Mouse (Mus musculus) megakaryocyte progenitor cell, adult 5-6 weeks (primary cell): ENCODE results near the gene Gm9821. TPM values are rescaled to one million over a fixed set of nuclear protein-coding genes. Genes with fewer than 3 reads are reported as not detected.

Source experiments
- total RNA-seq, 2 experiments: library from RNA; stranded (forward) in 1 of 2; stranded (reverse) in 1 of 2; fragments of 157-497, 149-512 nt in 1 of 2; fragments of 200-1000 nt in 1 of 2; gene quantifications; 2 replicates each; pipeline versions ENCODE4 v1.2.3 to v1.2.4; 2015 to 2017

Gene Gm9821
- total RNA-seq, 2 experiments from 2014 or later: 0.21 TPM; not detected in 1

Other genes starting within 250 kb of the Gm9821 start
- gene Atg13, start 235.1 kb upstream of the Gm9821 start, total RNA-seq (2015): 24.0 and 25.0 TPM in 2 replicates
- gene Atg13, start 235.1 kb upstream of the Gm9821 start, total RNA-seq (2017): 5.7 and 10.1 TPM in 2 replicates
- 4.6 and 7.7 TPM in 2 replicates for gene Harbi1, start 234.9 kb upstream of the Gm9821 start, total RNA-seq (2015)
- gene Harbi1, start 234.9 kb upstream of the Gm9821 start, total RNA-seq (2017): 20.6 and 24.2 TPM in 2 replicates
- gene Ambra1, start 215.6 kb upstream of the Gm9821 start, total RNA-seq (2015): 23.7 and 25.5 TPM in 2 replicates
- 19.1 and 30.6 TPM in 2 replicates for gene Ambra1, start 215.6 kb upstream of the Gm9821 start, total RNA-seq (2017)
- 0.17 TPM in 2 replicates for gene Chrm4, start 18.5 kb upstream of the Gm9821 start, total RNA-seq (2015)
- 0.17 TPM in 1 of 2 replicates, not detected in the other for gene Chrm4, start 18.5 kb upstream of the Gm9821 start, total RNA-seq (2017)
- gene Mdk, start 13.4 kb upstream of the Gm9821 start, total RNA-seq (2015): 0.32 and 0.86 TPM in 2 replicates
- 0.12 and 0.30 TPM in 2 replicates for gene Mdk, start 13.4 kb upstream of the Gm9821 start, total RNA-seq (2017)
- 111 and 112 TPM in 2 replicates for gene Dgkz, start 30.2 kb downstream of the Gm9821 start, total RNA-seq (2015)
- gene Dgkz, start 30.2 kb downstream of the Gm9821 start, total RNA-seq (2017): 76.3 and 94.7 TPM in 2 replicates
- 1.1 and 2.0 TPM in 2 replicates for gene Creb3l1, start 78.8 kb downstream of the Gm9821 start, total RNA-seq (2015)
- gene Creb3l1, start 78.8 kb downstream of the Gm9821 start, total RNA-seq (2017): 0.10 and 0.37 TPM in 2 replicates
- gene Phf21a, start 147.4 kb downstream of the Gm9821 start, total RNA-seq (2015): 48.4 and 49.5 TPM in 2 replicates
- 23.2 and 24.3 TPM in 2 replicates for gene Phf21a, start 147.4 kb downstream of the Gm9821 start, total RNA-seq (2017)